Mouse (Mus musculus) CH12.LX (cell line): ENCODE data around the gene Fat3. TPM values are rescaled to one million over a fixed set of nuclear protein-coding genes. Genes with fewer than 3 reads are reported as not detected.

Experiments
- DNase-seq: peaks from one replicate; pipeline ENCODE4 v3.0.0-alpha.2; 2013; ENCODE audit errors: extremely low read depth
- H3K27ac ChIP-seq: 2 replicates; pipeline ENCODE4 v1.5.1; 2012; ENCODE audit warnings: low read depth, mild to moderate bottlenecking, control low read depth, moderate library complexity; ENCODE audit not compliant: insufficient read depth
- H3K27me3 ChIP-seq: replicated peaks from 2 replicates; pipeline ENCODE3; 2012; ENCODE audit warnings: inconsistent platforms
- H3K36me3 ChIP-seq, 2 experiments: replicated peaks in 1 of 2; 2 replicates each; pipeline versions ENCODE3 to v1.6.1; 2012; ENCODE audit warnings: inconsistent platforms in 1 of 2, low read length in 1 of 2, mild to moderate bottlenecking in 1 of 2, mixed read lengths in 1 of 2, moderate library complexity in 1 of 2; ENCODE audit not compliant: control insufficient read depth in 1 of 2, insufficient read depth in 1 of 2
- H3K4me1 ChIP-seq, 2 experiments: 2 replicates each; pipeline ENCODE4 v1.6.1; 2012; ENCODE audit warnings: inconsistent platforms in 1 of 2, moderate library complexity in 1 of 2; ENCODE audit not compliant: insufficient read depth in 2 of 2, control insufficient read depth in 1 of 2
- H3K4me2 ChIP-seq: 2 replicates; pipeline ENCODE4 v1.6.1; 2012; ENCODE audit warnings: low read depth, mild to moderate bottlenecking, control low read depth; ENCODE audit not compliant: poor library complexity, insufficient read depth, severe bottlenecking
- H3K4me3 ChIP-seq, 3 experiments: fragments of 150-350 bp in 1 of 3; sonication (generic) in 1 of 3; replicated peaks in 1 of 3; 2 replicates each; pipeline versions ENCODE3 to v1.5.1; 2011 to 2012; ENCODE audit warnings: low read depth in 2 of 3, low read length in 2 of 3, mild to moderate bottlenecking in 2 of 3, moderate library complexity in 2 of 3, control low read depth in 1 of 3, improper control_type of control experiment in 1 of 3, inconsistent platforms in 1 of 3, mixed read lengths in 1 of 3; ENCODE audit not compliant: poor library complexity in 1 of 3
- H3K79me2 ChIP-seq: replicated peaks from 2 replicates; pipeline ENCODE4 v1.6.1; 2012; ENCODE audit warnings: mild to moderate bottlenecking, moderate library complexity; ENCODE audit not compliant: control insufficient read depth, poor library complexity, insufficient read depth, severe bottlenecking; ENCODE audit errors: extremely low read depth
- H3K9ac ChIP-seq: 2 replicates; pipeline ENCODE4 v1.6.1; 2012; ENCODE audit warnings: low read depth, mild to moderate bottlenecking, control low read depth, moderate library complexity; ENCODE audit not compliant: insufficient read depth
- H3K9me3 ChIP-seq: replicated peaks from 2 replicates; pipeline ENCODE3; 2012; ENCODE audit warnings: low read length, inconsistent platforms, mixed read lengths
- BHLHE40 ChIP-seq: IDR thresholded peaks from 2 replicates; pipeline ENCODE4 v1.6.1; 2011; ENCODE audit warnings: mild to moderate bottlenecking, low read depth, low read length, improper control_type of control experiment
- CHD1 ChIP-seq: IDR thresholded peaks from 2 replicates; pipeline ENCODE4 v1.6.1; 2012; ENCODE audit warnings: low read depth, low read length, improper control_type of control experiment, inconsistent platforms
- CTCF ChIP-seq, 2 experiments: IDR thresholded peaks in 1 of 2; conservative IDR thresholded peaks in 1 of 2; 2 replicates each; pipeline ENCODE4 v1.5.1; 2011 to 2012; ENCODE audit warnings: low read depth in 2 of 2, low read length in 2 of 2, improper control_type of control experiment in 1 of 2, inconsistent platforms in 1 of 2, mild to moderate bottlenecking in 1 of 2, moderate library complexity in 1 of 2
- E2F4 ChIP-seq: IDR thresholded peaks from 2 replicates; pipeline ENCODE4 v1.6.1; 2011; ENCODE audit warnings: low read depth, low read length, improper control_type of control experiment; ENCODE audit not compliant: insufficient replicate concordance
- GABPA ChIP-seq: IDR thresholded peaks from 2 replicates; pipeline ENCODE4 v1.6.1; 2012; ENCODE audit warnings: low read depth, low read length, improper control_type of control experiment, inconsistent platforms; ENCODE audit not compliant: insufficient replicate concordance
- HCFC1 ChIP-seq: IDR thresholded peaks from 2 replicates; pipeline ENCODE4 v1.6.1; 2012; ENCODE audit warnings: low read depth, mild to moderate bottlenecking, inconsistent platforms, low read length, improper control_type of control experiment
- IRF4 ChIP-seq: IDR thresholded peaks from 2 replicates; pipeline ENCODE4 v1.6.1; 2014; ENCODE audit warnings: low read depth, mild to moderate bottlenecking, inconsistent platforms, low read length, improper control_type of control experiment
- MEF2A ChIP-seq: IDR thresholded peaks from 2 replicates; pipeline ENCODE4 v1.6.1; 2014; ENCODE audit warnings: low read depth, mild to moderate bottlenecking, inconsistent platforms, low read length, improper control_type of control experiment, borderline replicate concordance
- MYC ChIP-seq: IDR thresholded peaks from 2 replicates; pipeline ENCODE4 v1.6.1; 2011; ENCODE audit warnings: low read depth, mild to moderate bottlenecking, improper control_type of control experiment, low read length
- NELFE ChIP-seq: IDR thresholded peaks from 2 replicates; pipeline ENCODE4 v1.6.1; 2011; ENCODE audit warnings: low read depth, low read length, improper control_type of control experiment
- NRF1 ChIP-seq: IDR thresholded peaks from 2 replicates; pipeline ENCODE4 v1.6.1; 2014; ENCODE audit warnings: low read depth, mild to moderate bottlenecking, inconsistent platforms, low read length, improper control_type of control experiment, moderate library complexity
- PAX5 ChIP-seq: IDR thresholded peaks from 2 replicates; pipeline ENCODE4 v1.6.1; 2012; ENCODE audit warnings: low read length, inconsistent platforms, mixed read lengths
- RAD21 ChIP-seq: IDR thresholded peaks from 2 replicates; pipeline ENCODE4 v1.6.1; 2011; ENCODE audit warnings: low read depth, mild to moderate bottlenecking, low read length, improper control_type of control experiment, moderate library complexity
- RCOR1 ChIP-seq: conservative IDR thresholded peaks from 2 replicates; pipeline ENCODE4 v1.6.1; 2012; ENCODE audit warnings: low read depth, mild to moderate bottlenecking, inconsistent platforms, low read length, improper control_type of control experiment
- SIN3A ChIP-seq: IDR thresholded peaks from 2 replicates; pipeline ENCODE4 v1.6.1; 2012; ENCODE audit warnings: low read length, improper control_type of control experiment, inconsistent platforms
- SMC3 ChIP-seq: IDR thresholded peaks from 2 replicates; pipeline ENCODE4 v1.6.1; 2011; ENCODE audit warnings: low read depth, low read length, improper control_type of control experiment
- ZMIZ1 ChIP-seq: IDR thresholded peaks from 2 replicates; pipeline ENCODE4 v1.6.1; 2012; ENCODE audit warnings: low read depth, mild to moderate bottlenecking, inconsistent platforms, low read length, improper control_type of control experiment
- dilution Hi-C: fragments of 300-500 bp; cut with MboI; formaldehyde crosslinking; loops from 2 replicates; pipeline ENCODE4 v1.14.3; 2020; ENCODE audit warnings: low sequenced_read_pairs; ENCODE audit not compliant: extremely low pct_unique_long_range_greater_than_20kb, extremely low pct_ligation_motif_present
- in situ Hi-C: fragments of 300-500 bp; cut with MboI; formaldehyde crosslinking; loops from 3 replicates; pipeline ENCODE4 v1.14.3; 2019; ENCODE audit warnings: low sequenced_read_pairs, low pct_ligation_motif_present, low pct_unique_long_range_greater_than_20kb, mixed read lengths
- polyA plus RNA-seq: library from polyadenylated mRNA; unstranded; fragments of >175 nt; gene quantifications from 2 replicates; pipeline ENCODE4 v1.2.1, GENCODE M21; 2012; ENCODE audit warnings: low read depth; ENCODE audit not compliant: insufficient read length
- total RNA-seq, 2 experiments: library from RNA; depleted of rRNA; stranded (reverse); fragments of 300-350 nt in 1 of 2; fragments of >200 nt in 1 of 2; gene quantifications; 2 replicates each; pipeline ENCODE4 v1.2.3; 2012 to 2014

The Fat3 gene
- total and polyA plus RNA-seq, 3 experiments, result 0.03 to 0.07 TPM; not detected in 1

DNA sequence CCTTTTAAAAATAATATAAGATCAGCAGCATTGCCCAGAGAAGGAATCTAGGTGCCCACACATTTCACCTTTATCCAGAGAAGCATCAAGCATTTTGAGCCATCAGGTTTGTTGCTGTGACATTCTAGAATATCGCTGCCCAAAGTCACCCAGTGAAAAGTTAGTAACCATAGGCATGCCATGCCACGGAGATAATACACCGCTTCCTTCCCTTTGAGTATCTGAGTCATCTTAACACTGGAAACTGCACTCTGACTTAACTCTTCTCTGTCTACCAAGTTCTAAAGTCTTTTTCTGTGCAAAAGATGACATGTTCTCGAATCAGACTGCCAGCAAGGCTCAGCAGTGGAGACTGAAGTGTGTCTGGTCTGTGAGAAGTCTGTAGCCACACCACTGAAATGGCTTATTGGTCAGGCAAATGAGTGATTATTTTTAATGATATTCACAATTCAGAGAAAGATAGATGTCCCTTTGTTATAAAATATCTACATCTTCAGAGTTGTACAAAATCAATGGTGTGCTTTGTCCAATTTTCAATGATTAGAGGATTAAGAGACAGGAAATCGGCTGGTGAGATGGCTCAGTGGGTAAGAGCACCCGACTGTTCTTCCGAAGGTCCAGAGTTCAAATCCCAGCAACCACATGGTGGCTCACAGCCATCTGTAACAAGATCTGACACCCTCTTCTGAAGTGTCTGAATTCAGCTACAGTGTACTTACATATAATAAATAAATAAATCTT, 560.0 kb downstream of the Fat3 start:
- no peak overlapping the region for H3K4me2 ChIP-seq
- H3K4me1 ChIP-seq, result no peaks in the 10 kb centered on the region
- no peak overlapping the region for H3K9ac ChIP-seq
- in situ Hi-C loops, result no loop called here
- H3K4me3 ChIP-seq, result no peak overlapping the region
- DNase-seq, result no peak
- no peaks in the 10 kb centered on the region for H3K27me3 ChIP-seq
- H3K36me3 ChIP-seq, result no peaks in the 10 kb centered on the region
- H3K27ac ChIP-seq, result no peak overlapping the region
- TF ChIP-seq E2F4 (no peak), PAX5 (no peak), MYC (no peak), CHD1 (no peak)
- no peaks in the 10 kb centered on the region for H3K9me3 ChIP-seq
- dilution Hi-C loops, result no loop called here
- H3K79me2 ChIP-seq, result no peaks in the 10 kb centered on the region

DNA sequence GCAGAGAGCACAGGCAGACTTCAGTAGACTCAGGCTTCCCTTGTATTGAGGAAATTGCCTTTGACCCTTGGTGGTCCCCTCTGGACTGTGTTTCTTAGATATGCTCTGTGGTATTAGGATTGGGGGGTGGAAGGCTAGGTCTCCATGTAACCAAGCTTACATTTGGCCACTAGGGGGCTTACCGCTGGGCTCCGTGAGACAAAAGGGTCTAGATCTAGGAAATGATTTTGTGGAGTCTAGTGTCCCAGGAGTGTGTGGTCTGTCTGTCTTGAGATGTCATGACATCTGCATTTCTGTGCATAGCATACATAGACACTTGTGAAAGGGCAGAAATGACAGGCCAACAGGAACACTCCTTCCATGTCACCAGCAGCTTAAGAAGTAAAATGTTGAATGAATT, 561.5 kb downstream of the Fat3 start:
- Histone ChIP-seq H3K27ac (no peak overlapping the region), H3K4me3 (no peak overlapping the region)
- dilution Hi-C loops, result no loop called here

DNA sequence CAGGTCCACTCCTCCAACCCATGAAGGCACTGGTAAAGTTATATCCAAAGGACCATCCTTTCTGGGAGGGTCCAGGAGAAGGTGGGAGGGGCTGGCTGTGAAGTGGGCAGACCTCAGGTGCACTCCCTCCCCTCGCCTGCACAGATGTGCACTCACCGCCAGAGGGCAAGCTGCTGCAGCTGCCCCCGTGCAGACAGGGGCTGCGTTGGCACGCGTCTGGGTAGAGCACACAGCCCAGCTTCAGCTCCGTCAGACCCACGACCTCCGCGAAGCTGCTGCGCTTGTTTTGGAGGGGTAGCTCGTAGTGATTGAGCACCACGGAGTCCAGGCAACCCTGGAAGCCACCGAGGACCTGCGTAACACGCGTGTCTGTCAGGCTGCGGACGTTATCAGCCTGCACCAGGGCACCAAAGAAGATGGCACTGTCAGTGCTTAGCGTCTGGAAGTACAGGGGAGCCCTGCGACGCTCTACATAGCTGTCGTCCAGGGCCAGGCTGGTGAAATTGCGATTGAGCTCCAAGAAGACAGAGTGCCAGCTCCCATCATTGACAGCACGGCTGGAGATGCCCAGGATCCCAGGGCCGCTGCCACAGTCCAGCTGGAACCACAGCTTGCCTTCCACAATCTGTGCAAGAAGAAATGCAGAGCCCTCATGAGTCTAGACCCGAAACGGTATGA, 563.1 kb downstream of the Fat3 start:
- Histone ChIP-seq H3K4me2 (no peak overlapping the region), H3K4me3 (no peak overlapping the region), H3K4me1 (no peaks in the 10 kb centered on the region), H3K9ac (no peak overlapping the region), H3K9me3 (no peaks in the 10 kb centered on the region), H3K79me2 (no peaks in the 10 kb centered on the region), H3K27me3 (no peaks in the 10 kb centered on the region), H3K27ac (no peak overlapping the region), H3K36me3 (no peaks in the 10 kb centered on the region)
- no peak for TF ChIP-seq NELFE
- TF ChIP-seq RCOR1, result no peak
- no peak for TF ChIP-seq NRF1
- peak; percentile 44 for TF ChIP-seq SMC3
- no peak for TF ChIP-seq SIN3A
- TF ChIP-seq RAD21, result peak; percentile 12
- TF ChIP-seq BHLHE40, result no peak
- peak in 1 of 2 experiments; percentile 50; a peak in 2 of 4 replicates for TF ChIP-seq CTCF (conservative IDR thresholded peaks at IDR 0.05 in 1 of 2, IDR thresholded peaks at IDR 0.05 in 1 of 2; ENCODE audit: low read depth in 2 of 2, low read length in 2 of 2)
- DNase-seq, result peak; percentile 6
- dilution Hi-C loops (no loop called here), in situ Hi-C loops (no loop called here)

More for the DNA sequence above, 561.5 kb downstream of the Fat3 start:
- H3K9ac ChIP-seq, result no peak overlapping the region
- TF ChIP-seq PAX5, result no peak
- TF ChIP-seq RAD21, result peak; percentile 37
- no peak for TF ChIP-seq HCFC1
- TF ChIP-seq SMC3, result peak; percentile 62
- TF ChIP-seq ZMIZ1, result no peak
- peak; percentile 60 to 70 for TF ChIP-seq CTCF (conservative IDR thresholded peaks at IDR 0.05 in 1 of 2, IDR thresholded peaks at IDR 0.05 in 1 of 2; ENCODE audit: low read depth in 2 of 2, low read length in 2 of 2)
- TF ChIP-seq IRF4, result no peak
- no peak for TF ChIP-seq GABPA
- no peak for TF ChIP-seq MEF2A
- TF ChIP-seq, all 38 proteins: peak for 3
- Histone ChIP-seq H3K9me3 (no peaks in the 10 kb centered on the region), H3K36me3 (no peaks in the 10 kb centered on the region), H3K4me2 (no peak overlapping the region), H3K4me1 (no peaks in the 10 kb centered on the region), H3K79me2 (no peaks in the 10 kb centered on the region), H3K27me3 (no peaks in the 10 kb centered on the region)
- in situ Hi-C loops, result no loop called here
- peak; percentile 45 for DNase-seq
